Mouse (Mus musculus) kidney, adult 2 months (tissue): ENCODE measurements around the gene Gm20479. TPM values are rescaled to one million over a fixed set of nuclear protein-coding genes. Genes with fewer than 3 reads are reported as not detected.

Experiments
- DNase-seq: peaks from one replicate; pipeline ENCODE4 v3.0.0; 2021
- H3K27ac ChIP-seq: fragments of 200-500 bp; 2 replicates; pipeline ENCODE4 v1.5.1; 2012; ENCODE audit warnings: low read depth, low read length, control low read depth, inconsistent platforms; ENCODE audit not compliant: insufficient read depth
- H3K27me3 ChIP-seq: fragments of 200-500 bp; replicated peaks from 2 replicates; pipeline ENCODE4 v1.6.1; 2012; ENCODE audit warnings: mild to moderate bottlenecking, moderate library complexity, low read length, inconsistent platforms; ENCODE audit not compliant: control insufficient read depth, insufficient read depth
- H3K36me3 ChIP-seq: fragments of 200-500 bp; 2 replicates; pipeline ENCODE4 v1.6.1; 2012; ENCODE audit warnings: mild to moderate bottlenecking, moderate library complexity, low read length, inconsistent platforms; ENCODE audit not compliant: control insufficient read depth, insufficient read depth
- H3K4me1 ChIP-seq: fragments of 200-500 bp; 2 replicates; pipeline ENCODE4 v1.6.1; 2011; ENCODE audit warnings: low read length; ENCODE audit not compliant: control insufficient read depth, insufficient read depth
- H3K4me3 ChIP-seq: fragments of 200-500 bp; 2 replicates; pipeline ENCODE4 v1.5.1; 2011; ENCODE audit warnings: mild to moderate bottlenecking, low read depth, low read length, control low read depth; ENCODE audit not compliant: insufficient read depth
- CTCF ChIP-seq: fragments of 200-500 bp; conservative IDR thresholded peaks from 2 replicates; pipeline ENCODE4 v1.5.1; 2011; ENCODE audit warnings: low read depth, mild to moderate bottlenecking, control low read depth, low read length, moderate library complexity, mixed read lengths; ENCODE audit not compliant: insufficient read depth, insufficient read length
- POLR2A ChIP-seq: fragments of 200-500 bp; IDR thresholded peaks from one replicate; pipeline ENCODE4 v1.6.1; 2011; ENCODE audit warnings: low read depth, low read length, control low read depth
- WGBS: fragments of 180-500 bp; shearing (Covaris S2); methylation state at CpG from one replicate; pipeline ENCODE4 v1.1.7; 2018; 5-methylcytosine and 5-hydroxymethylcytosine counted together
- polyA plus RNA-seq: library from polyadenylated mRNA; depleted of rRNA; stranded (reverse); fragments of >200 nt; gene quantifications from 2 replicates; pipeline ENCODE4 v1.2.3, GENCODE M21; 2012

Gm20479 gene
- polyA plus RNA-seq, 1 experiment, result not detected

- DNase-seq, result no peak
- H3K4me3 ChIP-seq, result no peak overlapping the region
- no peak overlapping the region for H3K27ac ChIP-seq
- no peaks in the 10 kb centered on the region for H3K4me1 ChIP-seq
- H3K36me3 ChIP-seq, result no peaks in the 10 kb centered on the region
- WGBS, result 25% methylated on average over 11 of the region's 11 CpGs
- TF ChIP-seq CTCF (no peak), POLR2A (no peak)
- H3K27me3 ChIP-seq, result no peaks in the 10 kb centered on the region; the same call in 1 of the 2 replicates
Measured at GRCm38 (mm10) chr7:27367976-27368375, 10.8 kb upstream of the Gm20479 start.

- no peak overlapping the region for H3K27ac ChIP-seq
- H3K4me1 ChIP-seq, result no peaks in the 10 kb centered on the region
- 52% methylated on average over 21 of the region's 21 CpGs for WGBS
- H3K4me3 ChIP-seq, result no peak overlapping the region
- no peaks in the 10 kb centered on the region for H3K36me3 ChIP-seq
- TF ChIP-seq POLR2A (no peak), CTCF (no peak)
- no peaks in the 10 kb centered on the region; the same call in 1 of the 2 replicates for H3K27me3 ChIP-seq
- DNase-seq, result no peak
Measured at GRCm38 (mm10) chr7:27366082-27366844, 9.0 kb upstream of the Gm20479 start.

- 6% methylated on average over 29 of the region's 29 CpGs for WGBS
- Histone ChIP-seq H3K27ac (no peak overlapping the region), H3K27me3 (no peaks in the 10 kb centered on the region; the same call in 1 of the 2 replicates), H3K36me3 (no peaks in the 10 kb centered on the region), H3K4me3 (no peak overlapping the region), H3K4me1 (no peaks in the 10 kb centered on the region)
- no peak for DNase-seq
- no peak for TF ChIP-seq POLR2A
- TF ChIP-seq CTCF, result no peak
Measured at GRCm38 (mm10) chr7:27364379-27364778, 7.2 kb upstream of the Gm20479 start.

- H3K4me3 ChIP-seq, result peak overlapping the region; percentile 49
- DNase-seq, result peak; percentile 100
- H3K36me3 ChIP-seq, result no peaks in the 10 kb centered on the region
- H3K27me3 ChIP-seq, result no peaks in the 10 kb centered on the region; the same call in 1 of the 2 replicates
- no peak overlapping the region for H3K27ac ChIP-seq
- no peak for TF ChIP-seq CTCF
- TF ChIP-seq POLR2A, result no peak
- no peaks in the 10 kb centered on the region; the same call in 1 of the 2 replicates for H3K4me1 ChIP-seq
- WGBS, result under 1% methylated on average over 52 of the region's 52 CpGs
Measured at GRCm38 (mm10) chr7:27361283-27361946, 4.2 kb upstream of the Gm20479 start.

GRCm38 (mm10) chr7:27360749-27361148, 3.5 kb upstream of the Gm20479 start:
- Histone ChIP-seq H3K4me1 (no peaks in the 10 kb centered on the region; the same call in 1 of the 2 replicates), H3K27me3 (no peaks in the 10 kb centered on the region; the same call in 1 of the 2 replicates), H3K4me3 (no peak overlapping the region), H3K27ac (no peak overlapping the region), H3K36me3 (no peaks in the 10 kb centered on the region)
- TF ChIP-seq CTCF, result no peak
- TF ChIP-seq POLR2A, result no peak
- 48% methylated on average over 6 of the region's 6 CpGs for WGBS
- DNase-seq, result no peak

- H3K27ac ChIP-seq, result no peak overlapping the region
- no peak for TF ChIP-seq CTCF
- no peak for TF ChIP-seq POLR2A
- WGBS, result 78% methylated on average over 9 of the region's 9 CpGs
- DNase-seq, result no peak
- H3K4me1 ChIP-seq, result no peaks in the 10 kb centered on the region; the same call in 1 of the 2 replicates
- no peaks in the 10 kb centered on the region; the same call in 1 of the 2 replicates for H3K27me3 ChIP-seq
- H3K36me3 ChIP-seq, result no peaks in the 10 kb centered on the region
- no peak overlapping the region for H3K4me3 ChIP-seq
Measured at GRCm38 (mm10) chr7:27359706-27360358, 2.6 kb upstream of the Gm20479 start.
